Mouse (Mus musculus): ENCODE results near the gene Btbd1. TPM values are rescaled to one million over a fixed set of nuclear protein-coding genes. Genes with fewer than 3 reads are reported as not detected.

Btbd1 gene
- total and polyA plus RNA-seq, 2 experiments: 12.5 to 31.7 TPM

DNA sequence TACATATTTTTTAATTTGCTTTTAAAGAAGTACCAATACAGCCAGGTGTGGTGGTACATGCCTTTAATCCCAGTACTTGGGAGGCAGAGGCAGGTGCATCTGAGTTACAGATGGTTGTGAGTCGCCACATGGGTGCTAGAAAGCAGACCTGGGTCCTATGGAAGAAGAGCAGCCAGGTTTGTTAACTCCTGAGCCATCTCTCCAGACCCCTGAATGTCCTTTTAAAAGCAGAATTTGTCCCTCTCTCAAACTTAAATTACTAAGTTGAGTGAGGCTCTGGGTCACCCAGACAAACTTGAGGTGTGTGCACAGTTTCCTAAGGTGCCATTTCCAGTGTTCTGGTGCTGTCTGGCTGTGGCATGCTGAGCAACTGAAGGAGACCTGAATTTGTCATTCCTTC, 26.5 kb upstream of the Btbd1 start, which contains the start of gene Gm10160:
Gm10160 (minus strand) TSS at position 101 of the 400 bp plus-strand sequence.
- Histone ChIP-seq H3K4me3 (ENCODE audit: insufficient read depth, low read depth, low read length) (no peak within 1 kb of the TSS), H3K27ac (replicated peaks; ENCODE audit: insufficient read depth, low read depth, low read length) (no peak within 1 kb of the TSS), H3K27me3 (ENCODE audit: control insufficient read depth, insufficient read depth, low read length) (peaks cover 6% of the 10 kb centered on the region; the same call in 1 of the 2 replicates), H3K36me3 (ENCODE audit: control insufficient read depth, insufficient read depth, low read length) (no peaks in the 10 kb centered on the region), H3K79me2 (ENCODE audit: control insufficient read depth, insufficient read depth, low read length) (no peaks in the 10 kb centered on the region), H3K9ac (ENCODE audit: low read depth, low read length) (no peak within 1 kb of the TSS), H3K4me1 (ENCODE audit: control insufficient read depth, insufficient read depth, low read length) (no peaks in the 10 kb centered on the region)
- no peak for TF ChIP-seq POLR2A (IDR thresholded peaks at IDR 0.05; ENCODE audit: extremely low read depth, insufficient read depth, low read length)
- no peak for TF ChIP-seq CTCF (IDR thresholded peaks at IDR 0.05; ENCODE audit: low read depth, low read length)
- DNase-seq (ENCODE audit: extremely low read depth, low read depth, low spot score): no peak
- WGBS: 81% methylated on average over 1 of the region's 1 CpGs

DNA sequence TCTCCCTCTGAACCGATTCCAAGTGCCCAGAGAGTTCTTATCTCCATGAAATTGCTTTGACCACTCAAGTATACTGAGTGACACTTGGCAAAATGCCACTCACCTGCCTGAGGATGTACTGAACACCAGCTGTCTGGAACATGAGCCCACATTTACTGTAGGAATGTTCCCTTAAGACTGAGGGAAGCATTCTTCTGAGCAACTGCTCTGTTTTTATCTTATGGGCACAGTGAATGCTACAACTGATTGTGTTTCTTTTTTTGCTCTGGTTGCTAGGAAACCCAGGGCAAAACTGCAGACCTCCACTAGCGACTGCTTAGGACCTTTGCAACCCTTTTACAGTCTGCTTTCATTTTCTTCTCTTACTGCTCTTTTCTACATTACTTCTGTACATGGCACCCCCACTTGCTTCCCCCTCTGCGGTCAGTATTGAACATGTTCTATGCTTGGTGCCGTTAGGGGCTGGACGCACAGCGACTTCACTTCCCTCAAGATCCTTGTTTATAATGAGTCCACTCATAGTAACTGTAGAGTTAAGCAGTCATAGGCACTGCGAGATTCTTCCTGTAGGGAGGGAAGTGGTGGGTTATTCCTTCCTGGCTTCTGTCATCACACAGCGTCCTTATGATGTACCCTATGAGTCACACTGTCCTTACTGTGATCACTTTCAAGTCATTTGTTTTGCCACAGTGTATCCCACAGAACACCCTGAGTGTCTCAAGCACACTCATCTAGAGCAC, 25.5 kb upstream of the Btbd1 start:
- H3K79me2 ChIP-seq (ENCODE audit: control insufficient read depth, insufficient read depth, low read length): no peaks in the 10 kb centered on the region
- no peak overlapping the region for H3K27ac ChIP-seq (replicated peaks; ENCODE audit: insufficient read depth, low read depth, low read length)
- H3K27me3 ChIP-seq (ENCODE audit: control insufficient read depth, insufficient read depth, low read length): peaks cover 6% of the 10 kb centered on the region; the same call in 1 of the 2 replicates
- TF ChIP-seq POLR2A (IDR thresholded peaks at IDR 0.05; ENCODE audit: extremely low read depth, insufficient read depth, low read length) (no peak), CTCF (IDR thresholded peaks at IDR 0.05; ENCODE audit: low read depth, low read length) (no peak)
- H3K36me3 ChIP-seq (ENCODE audit: control insufficient read depth, insufficient read depth, low read length): no peaks in the 10 kb centered on the region
- H3K4me3 ChIP-seq (ENCODE audit: insufficient read depth, low read depth, low read length): no peak overlapping the region
- DNase-seq (ENCODE audit: extremely low read depth, low read depth, low spot score): peak; percentile 28
- H3K9ac ChIP-seq (ENCODE audit: low read depth, low read length): no peak overlapping the region
- 64% methylated on average over 8 of the region's 8 CpGs for WGBS
- no peaks in the 10 kb centered on the region for H3K4me1 ChIP-seq (ENCODE audit: control insufficient read depth, insufficient read depth, low read length)

DNA sequence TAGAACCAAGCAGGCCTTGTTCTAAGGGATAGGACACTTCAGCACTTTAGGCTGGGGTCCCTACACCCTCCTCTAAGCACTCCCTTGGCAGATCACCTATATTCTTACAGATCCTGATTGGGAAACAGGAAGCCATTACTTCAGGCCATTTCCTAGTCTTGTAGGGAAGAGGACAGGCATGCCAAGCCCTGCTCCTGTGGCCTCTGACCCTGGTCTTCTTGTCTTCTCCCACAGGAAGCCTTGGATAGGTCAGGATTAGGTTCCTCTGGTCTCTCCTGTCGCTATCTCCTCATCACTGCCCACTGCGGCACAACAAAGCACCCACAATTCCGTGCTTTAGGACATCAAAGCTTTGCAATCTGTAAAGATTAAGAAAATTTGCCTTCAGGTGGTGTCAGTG, 22.5 kb upstream of the Btbd1 start:
- WGBS: 79% methylated on average over 3 of the region's 3 CpGs

DNA sequence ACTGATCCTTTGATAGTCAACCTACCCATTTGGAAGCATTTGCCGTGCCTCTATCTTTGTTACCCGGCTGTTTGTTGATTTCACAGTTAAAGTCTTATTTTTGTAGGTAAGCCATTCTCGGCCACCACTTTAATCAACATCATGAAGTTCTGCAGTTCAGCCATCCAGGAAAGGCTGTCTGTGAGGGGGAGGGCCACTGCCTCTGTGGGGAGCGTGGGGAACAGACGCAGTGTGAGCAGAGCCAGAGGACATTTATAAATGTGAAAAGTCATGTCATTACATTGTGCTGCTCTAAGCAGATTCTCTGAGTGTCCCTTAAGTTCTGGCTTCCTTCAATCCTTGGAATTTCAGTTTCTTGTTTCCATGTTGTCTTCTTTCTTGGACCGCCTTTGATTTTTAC, 20.9 kb upstream of the Btbd1 start:
- Histone ChIP-seq H3K27ac (replicated peaks; ENCODE audit: insufficient read depth, low read depth, low read length) (no peak overlapping the region), H3K4me3 (ENCODE audit: insufficient read depth, low read depth, low read length) (no peak overlapping the region), H3K4me1 (ENCODE audit: control insufficient read depth, insufficient read depth, low read length) (no peaks in the 10 kb centered on the region), H3K79me2 (ENCODE audit: control insufficient read depth, insufficient read depth, low read length) (no peaks in the 10 kb centered on the region), H3K9ac (ENCODE audit: low read depth, low read length) (no peak overlapping the region), H3K27me3 (ENCODE audit: control insufficient read depth, insufficient read depth, low read length) (peaks cover 2% of the 10 kb centered on the region; the same call in 1 of the 2 replicates), H3K36me3 (ENCODE audit: control insufficient read depth, insufficient read depth, low read length) (no peaks in the 10 kb centered on the region)
- TF ChIP-seq CTCF (IDR thresholded peaks at IDR 0.05; ENCODE audit: low read depth, low read length) (no peak), POLR2A (IDR thresholded peaks at IDR 0.05; ENCODE audit: extremely low read depth, insufficient read depth, low read length) (no peak)
- WGBS: 84% methylated on average over 6 of the region's 6 CpGs
- DNase-seq (ENCODE audit: extremely low read depth, low read depth, low spot score): no peak

More for the DNA sequence above, 22.5 kb upstream of the Btbd1 start:
- Histone ChIP-seq H3K36me3 (ENCODE audit: control insufficient read depth, insufficient read depth, low read length) (no peaks in the 10 kb centered on the region), H3K4me3 (ENCODE audit: insufficient read depth, low read depth, low read length) (no peak overlapping the region), H3K79me2 (ENCODE audit: control insufficient read depth, insufficient read depth, low read length) (no peaks in the 10 kb centered on the region), H3K4me1 (ENCODE audit: control insufficient read depth, insufficient read depth, low read length) (no peaks in the 10 kb centered on the region), H3K27ac (replicated peaks; ENCODE audit: insufficient read depth, low read depth, low read length) (no peak overlapping the region), H3K27me3 (ENCODE audit: control insufficient read depth, insufficient read depth, low read length) (peaks cover 2% of the 10 kb centered on the region; the same call in 1 of the 2 replicates), H3K9ac (ENCODE audit: low read depth, low read length) (no peak overlapping the region)
- TF ChIP-seq POLR2A (IDR thresholded peaks at IDR 0.05; ENCODE audit: extremely low read depth, insufficient read depth, low read length) (no peak), CTCF (IDR thresholded peaks at IDR 0.05; ENCODE audit: low read depth, low read length) (no peak)
- no peak for DNase-seq (ENCODE audit: extremely low read depth, low read depth, low spot score)

DNA sequence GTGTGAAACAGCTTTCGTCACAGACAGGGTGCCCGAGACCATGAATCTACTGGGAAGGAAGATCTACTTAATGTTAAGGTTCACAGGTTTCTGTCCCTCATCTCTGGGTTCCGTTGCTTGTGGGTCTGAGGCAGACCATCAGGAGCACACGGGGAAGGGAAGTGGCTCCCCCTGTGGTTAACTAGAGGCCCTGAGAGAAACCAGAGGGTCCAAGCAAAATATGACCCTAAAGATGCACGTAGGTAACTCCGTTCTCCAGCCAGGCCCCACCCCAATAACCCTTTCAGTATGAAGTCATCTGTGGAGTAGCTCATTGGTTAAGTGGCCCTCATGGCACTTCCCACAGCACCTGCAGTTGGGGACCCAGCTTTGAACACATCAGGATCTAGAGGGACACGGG, 20.4 kb upstream of the Btbd1 start:
- WGBS: 84% methylated on average over 7 of the region's 7 CpGs
- H3K79me2 ChIP-seq (ENCODE audit: control insufficient read depth, insufficient read depth, low read length): no peaks in the 10 kb centered on the region
- no peak overlapping the region for H3K9ac ChIP-seq (ENCODE audit: low read depth, low read length)
- H3K27me3 ChIP-seq (ENCODE audit: control insufficient read depth, insufficient read depth, low read length): peaks cover 2% of the 10 kb centered on the region; the same call in 1 of the 2 replicates
- no peak overlapping the region for H3K27ac ChIP-seq (replicated peaks; ENCODE audit: insufficient read depth, low read depth, low read length)
- H3K36me3 ChIP-seq (ENCODE audit: control insufficient read depth, insufficient read depth, low read length): no peaks in the 10 kb centered on the region
- no peak overlapping the region for H3K4me3 ChIP-seq (ENCODE audit: insufficient read depth, low read depth, low read length)
- no peaks in the 10 kb centered on the region for H3K4me1 ChIP-seq (ENCODE audit: control insufficient read depth, insufficient read depth, low read length)
- TF ChIP-seq POLR2A (IDR thresholded peaks at IDR 0.05; ENCODE audit: extremely low read depth, insufficient read depth, low read length) (no peak), CTCF (IDR thresholded peaks at IDR 0.05; ENCODE audit: low read depth, low read length) (no peak)
- DNase-seq (ENCODE audit: extremely low read depth, low read depth, low spot score): no peak

DNA sequence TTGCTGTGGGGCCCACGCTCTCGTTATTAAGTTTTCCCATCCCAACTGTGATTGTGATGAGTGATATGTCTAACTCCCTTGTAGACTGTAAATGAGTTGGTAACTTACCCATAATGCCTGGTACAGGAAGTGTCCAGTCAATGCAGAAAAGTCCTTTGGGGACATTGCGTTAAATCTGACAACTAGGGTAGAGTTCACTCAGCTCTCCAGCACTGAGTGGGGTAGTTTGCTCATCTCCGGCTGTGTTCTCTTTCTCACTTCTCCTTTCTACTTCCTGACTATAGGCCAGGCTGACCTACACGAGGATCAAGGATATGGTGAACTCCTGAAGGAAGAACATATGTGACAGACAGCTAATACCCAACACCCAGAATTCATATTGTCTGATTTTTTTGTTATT, 20.0 kb upstream of the Btbd1 start:
- Histone ChIP-seq H3K4me3 (ENCODE audit: insufficient read depth, low read depth, low read length) (no peak overlapping the region), H3K27me3 (ENCODE audit: control insufficient read depth, insufficient read depth, low read length) (peaks cover 2% of the 10 kb centered on the region; the same call in 1 of the 2 replicates), H3K79me2 (ENCODE audit: control insufficient read depth, insufficient read depth, low read length) (no peaks in the 10 kb centered on the region), H3K36me3 (ENCODE audit: control insufficient read depth, insufficient read depth, low read length) (no peaks in the 10 kb centered on the region), H3K27ac (replicated peaks; ENCODE audit: insufficient read depth, low read depth, low read length) (no peak overlapping the region), H3K9ac (ENCODE audit: low read depth, low read length) (no peak overlapping the region), H3K4me1 (ENCODE audit: control insufficient read depth, insufficient read depth, low read length) (no peaks in the 10 kb centered on the region)
- whole genome bisulfite sequencing: 82% methylated on average over 5 of the region's 5 CpGs
- no peak for TF ChIP-seq CTCF (IDR thresholded peaks at IDR 0.05; ENCODE audit: low read depth, low read length)
- TF ChIP-seq POLR2A (IDR thresholded peaks at IDR 0.05; ENCODE audit: extremely low read depth, insufficient read depth, low read length): no peak
- peak; percentile 51 for DNase-seq (ENCODE audit: extremely low read depth, low read depth, low spot score)

Data from liver, adult 2 months (tissue).